Mouse (Mus musculus): ENCODE measurements around the gene Cpxcr1. TPM values are rescaled to one million over a fixed set of nuclear protein-coding genes. Genes with fewer than 3 reads are reported as not detected.

The Cpxcr1 gene
- polyA plus RNA-seq (2014; fragmentation: Nextera tagmentation; extraction: Ambion mirVana): not detected in 2 replicates

- ATAC-seq (ENCODE audit: insufficient number of reproducible peaks, insufficient read depth, low FRiP score, low read depth): no peak
- no peaks in the 10 kb centered on the region for H3K36me3 ChIP-seq (ENCODE audit: control insufficient read depth, insufficient read depth, low read length)
- H3K9me3 ChIP-seq (ENCODE audit: control insufficient read depth, low read length): no peaks in the 10 kb centered on the region
- H3K27ac ChIP-seq (replicated peaks in 1 of 2; ENCODE audit: control insufficient read depth in 1 of 2, insufficient read depth in 1 of 2, low read depth in 2 of 2, low read length in 2 of 2): no peak within 1 kb of the TSS
- H3K4me3 ChIP-seq (ENCODE audit: control insufficient read depth in 1 of 2, insufficient read depth in 1 of 2, low read depth in 1 of 2, low read length in 2 of 2): no peak within 1 kb of the TSS
- H3K9ac ChIP-seq (ENCODE audit: low read length): no peak within 1 kb of the TSS
- H3K4me1 ChIP-seq (ENCODE audit: control insufficient read depth in 2 of 2, insufficient read depth in 2 of 2, low read length in 2 of 2): no peaks in the 10 kb centered on the region
- no peak within 1 kb of the TSS for H3K4me2 ChIP-seq (ENCODE audit: low read length)
- no peaks in the 10 kb centered on the region for H3K27me3 ChIP-seq (ENCODE audit: control insufficient read depth, insufficient read depth, low read length)
These were observed at the start of gene Cpxcr1 for GRCm38 (mm10) chrX:116448644-116449043. Gene Cpxcr1 (plus strand): TSS chrX:116448944.

Other genes with a start within 250 kb of the Cpxcr1 start
- gene H2afb2, start 232.2 kb downstream of the Cpxcr1 start, polyA plus RNA-seq (2014; fragmentation: Nextera tagmentation; extraction: Ambion mirVana): not detected in 2 replicates